Mouse (Mus musculus): ENCODE data around the gene Bcl7a. TPM values are rescaled to one million over a fixed set of nuclear protein-coding genes. Genes with fewer than 3 reads are reported as not detected.

Bcl7a gene
- polyA plus RNA-seq, 1 experiment = 28.9 TPM

DNA sequence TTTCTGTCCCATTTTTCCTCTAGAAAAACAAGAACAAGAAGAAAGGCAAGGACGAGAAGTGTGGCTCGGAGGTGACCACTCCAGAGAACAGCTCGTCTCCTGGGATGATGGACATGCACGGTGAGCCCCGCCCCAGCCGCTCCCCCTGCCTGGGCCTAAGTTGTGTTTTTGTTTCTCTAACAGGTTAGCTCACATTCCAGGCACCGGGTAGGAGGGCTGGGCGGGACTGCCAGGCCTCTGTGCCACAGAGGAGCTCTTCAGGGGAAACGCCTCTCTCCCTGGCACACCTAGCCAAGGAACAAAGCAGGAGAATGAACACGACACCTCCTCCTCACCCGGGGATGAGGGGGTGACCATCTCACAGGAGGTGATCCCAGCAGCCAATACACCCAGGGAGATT lies 12.3 kb downstream of the Bcl7a start:
- Histone ChIP-seq H3K4me3 (replicated peaks; ENCODE audit: insufficient read depth, low read depth, low read length) (no peak overlapping the region), H3K27me3 (ENCODE audit: control insufficient read depth, insufficient read depth, low read length) (no peaks in the 10 kb centered on the region), H3K4me1 (ENCODE audit: control insufficient read depth, insufficient read depth, low read length) (peaks cover 24% of the 10 kb centered on the region), H3K27ac (ENCODE audit: insufficient read depth, low read length) (no peak overlapping the region)
- TF ChIP-seq POLR2A (IDR thresholded peaks at IDR 0.05; ENCODE audit: borderline replicate concordance, insufficient read depth, low read length) (no peak), CTCF (IDR thresholded peaks at IDR 0.05; ENCODE audit: borderline replicate concordance, insufficient read depth, low read depth, low read length) (no peak)
- WGBS = 84% methylated on average over 11 of the region's 11 CpGs
- no peak for DNase-seq

DNA sequence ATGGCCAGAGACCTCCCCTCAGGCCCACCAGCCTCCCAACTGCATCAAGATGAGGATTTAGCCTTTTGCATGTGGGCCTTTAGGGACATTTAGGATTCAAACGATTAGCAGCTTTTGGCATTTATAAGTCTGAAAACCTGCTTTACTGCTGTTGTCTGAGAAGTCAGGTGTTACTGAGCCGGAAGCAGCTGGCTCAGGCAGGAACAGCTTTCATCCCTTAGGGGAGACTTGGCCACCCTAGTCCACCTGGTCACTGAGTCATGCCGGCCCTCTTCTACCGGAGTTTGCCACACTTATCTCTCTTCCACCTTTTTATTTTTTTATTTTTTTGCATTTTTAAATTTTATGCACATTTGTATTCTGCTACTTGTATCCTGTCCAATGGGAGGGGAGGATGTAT lies 13.6 kb downstream of the Bcl7a start:
- WGBS = 72% methylated on average over 4 of the region's 4 CpGs
- Histone ChIP-seq H3K4me1 (ENCODE audit: control insufficient read depth, insufficient read depth, low read length) (peaks cover 16% of the 10 kb centered on the region), H3K27me3 (ENCODE audit: control insufficient read depth, insufficient read depth, low read length) (no peaks in the 10 kb centered on the region), H3K4me3 (replicated peaks; ENCODE audit: insufficient read depth, low read depth, low read length) (no peak overlapping the region), H3K27ac (ENCODE audit: insufficient read depth, low read length) (no peak overlapping the region)
- no peak for TF ChIP-seq POLR2A (IDR thresholded peaks at IDR 0.05; ENCODE audit: borderline replicate concordance, insufficient read depth, low read length)
- TF ChIP-seq CTCF (IDR thresholded peaks at IDR 0.05; ENCODE audit: borderline replicate concordance, insufficient read depth, low read depth, low read length) = no peak
- DNase-seq = no peak

DNA sequence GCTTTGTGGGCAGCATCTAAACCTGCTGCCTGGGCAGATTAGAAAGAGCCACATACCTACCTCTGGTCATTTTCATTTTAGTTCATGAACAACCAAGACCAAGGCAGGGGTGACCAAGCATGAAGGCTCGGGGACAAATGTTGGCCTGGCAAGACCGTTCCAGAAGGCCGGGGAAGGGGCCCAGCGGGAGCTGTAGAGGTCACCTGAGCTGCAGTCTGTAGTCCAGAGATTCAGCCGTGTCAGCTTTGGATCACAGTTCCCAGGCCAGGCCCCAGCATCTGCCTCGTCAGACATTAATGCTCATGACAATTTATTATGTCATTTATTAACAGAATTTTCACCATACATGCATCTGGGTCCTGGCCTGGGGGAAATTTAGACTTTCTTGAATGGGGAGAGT lies 15.8 kb downstream of the Bcl7a start:
- DNase-seq = no peak
- H3K4me3 ChIP-seq (replicated peaks; ENCODE audit: insufficient read depth, low read depth, low read length) = no peak overlapping the region
- peaks cover 16% of the 10 kb centered on the region for H3K4me1 ChIP-seq (ENCODE audit: control insufficient read depth, insufficient read depth, low read length)
- no peak for TF ChIP-seq CTCF (IDR thresholded peaks at IDR 0.05; ENCODE audit: borderline replicate concordance, insufficient read depth, low read depth, low read length)
- TF ChIP-seq POLR2A (IDR thresholded peaks at IDR 0.05; ENCODE audit: borderline replicate concordance, insufficient read depth, low read length) = no peak
- 25% methylated on average over 6 of the region's 6 CpGs for WGBS
- H3K27me3 ChIP-seq (ENCODE audit: control insufficient read depth, insufficient read depth, low read length) = no peaks in the 10 kb centered on the region
- H3K27ac ChIP-seq (ENCODE audit: insufficient read depth, low read length) = peak overlapping the region; percentile 34; the same call in 1 of the 2 replicates

DNA sequence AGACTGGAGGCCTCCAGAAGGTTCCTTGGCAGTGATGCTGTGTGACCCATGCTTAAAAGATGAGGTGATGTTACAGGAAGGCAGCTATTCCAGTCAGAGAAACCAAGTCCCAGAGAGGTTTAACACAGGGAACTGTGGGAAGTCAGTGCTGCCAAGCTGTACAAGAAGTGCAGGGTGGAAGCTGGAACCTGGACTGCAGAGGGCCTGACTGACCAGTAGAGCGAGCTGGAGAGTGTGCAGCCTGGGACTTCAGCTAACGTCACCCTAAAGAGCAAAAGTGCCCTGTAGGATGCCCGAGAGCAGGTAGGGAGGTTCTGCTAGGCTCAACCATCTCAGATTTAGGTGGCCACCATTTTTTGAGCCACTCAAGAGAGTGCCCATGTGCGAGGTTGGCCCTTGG lies 19.3 kb downstream of the Bcl7a start:
- H3K27ac ChIP-seq (ENCODE audit: insufficient read depth, low read length) = no peak overlapping the region
- no peak for DNase-seq
- WGBS = 74% methylated on average over 4 of the region's 4 CpGs
- TF ChIP-seq CTCF (IDR thresholded peaks at IDR 0.05; ENCODE audit: borderline replicate concordance, insufficient read depth, low read depth, low read length) (peak; percentile 25; the same call in 1 of the 2 replicates), POLR2A (IDR thresholded peaks at IDR 0.05; ENCODE audit: borderline replicate concordance, insufficient read depth, low read length) (no peak)
- H3K27me3 ChIP-seq (ENCODE audit: control insufficient read depth, insufficient read depth, low read length) = no peaks in the 10 kb centered on the region
- no peak overlapping the region for H3K4me3 ChIP-seq (replicated peaks; ENCODE audit: insufficient read depth, low read depth, low read length)
- H3K4me1 ChIP-seq (ENCODE audit: control insufficient read depth, insufficient read depth, low read length) = peaks cover 21% of the 10 kb centered on the region

DNA sequence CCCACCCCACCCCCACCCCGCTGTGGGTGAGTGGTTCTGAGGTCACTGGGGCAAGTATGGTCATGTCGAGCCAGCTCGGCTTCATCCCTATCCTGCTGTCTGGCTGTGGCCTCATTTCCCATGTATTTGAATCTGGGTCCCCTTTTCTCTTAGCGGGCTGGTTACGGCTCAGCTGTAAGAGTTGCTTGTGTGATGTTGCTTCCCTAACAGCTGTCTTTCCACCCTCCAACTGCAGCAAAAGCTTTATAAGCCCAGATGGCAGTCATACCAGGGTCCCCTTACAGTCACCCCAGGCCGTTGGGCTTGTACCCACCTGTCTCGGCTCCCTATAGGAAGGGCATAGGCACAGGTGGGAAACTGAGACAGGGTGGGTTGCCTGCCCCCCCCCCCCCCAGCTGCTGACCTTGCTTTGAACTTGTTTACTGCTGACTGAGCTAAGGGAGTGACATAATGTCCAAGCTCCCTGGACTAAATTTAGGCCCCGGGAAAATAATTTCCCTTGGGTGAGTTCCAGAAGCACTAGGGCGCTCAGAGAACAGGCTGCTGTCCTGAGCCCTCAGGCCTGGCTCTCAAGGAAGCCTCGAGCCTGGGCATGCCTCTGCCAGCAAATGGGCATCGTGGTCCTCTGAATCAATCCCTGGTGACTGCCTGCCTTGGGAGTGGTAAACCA lies 20.8 kb downstream of the Bcl7a start:
- H3K4me3 ChIP-seq (replicated peaks; ENCODE audit: insufficient read depth, low read depth, low read length) = no peak overlapping the region
- no peaks in the 10 kb centered on the region for H3K27me3 ChIP-seq (ENCODE audit: control insufficient read depth, insufficient read depth, low read length)
- peak overlapping the region; percentile 79 for H3K27ac ChIP-seq (ENCODE audit: insufficient read depth, low read length)
- TF ChIP-seq CTCF (IDR thresholded peaks at IDR 0.05; ENCODE audit: borderline replicate concordance, insufficient read depth, low read depth, low read length) = no peak
- TF ChIP-seq POLR2A (IDR thresholded peaks at IDR 0.05; ENCODE audit: borderline replicate concordance, insufficient read depth, low read length) = no peak
- WGBS = 26% methylated on average over 11 of the region's 11 CpGs
- peak; percentile 63 to 88 for DNase-seq
- peaks cover 15% of the 10 kb centered on the region for H3K4me1 ChIP-seq (ENCODE audit: control insufficient read depth, insufficient read depth, low read length)

DNA sequence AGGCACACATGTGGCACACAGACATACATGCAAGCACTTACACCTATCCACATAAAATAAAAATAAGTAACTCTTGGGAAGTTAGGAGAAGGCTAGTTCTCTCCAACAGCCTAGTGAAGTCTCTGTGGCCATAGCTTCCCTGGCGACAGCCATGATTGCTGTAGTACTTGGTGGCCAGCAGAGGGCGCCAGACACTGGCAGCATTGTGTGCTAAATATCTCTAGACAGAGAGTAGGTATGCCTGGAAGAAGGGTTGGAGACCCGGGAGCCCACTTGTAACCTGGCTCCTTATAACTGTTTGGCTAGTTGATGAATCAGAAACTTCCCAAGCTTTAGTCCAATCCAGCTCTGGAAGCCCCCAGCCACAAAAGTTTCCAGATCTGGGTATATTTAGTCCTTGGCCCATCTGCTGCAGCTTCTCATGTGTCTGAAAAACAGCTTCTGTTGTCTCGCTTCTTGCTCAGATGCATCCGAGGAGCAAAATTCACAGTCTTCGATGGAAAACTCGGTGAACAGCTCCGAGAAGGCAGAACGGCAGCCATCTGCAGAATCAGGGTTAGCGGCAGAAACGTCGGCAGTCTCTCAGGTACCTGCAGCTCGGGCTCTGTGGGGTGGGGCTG lies 25.3 kb downstream of the Bcl7a start:
- WGBS = 73% methylated on average over 13 of the region's 13 CpGs
- peak in 1 of 2 experiments; percentile 36 for DNase-seq
- Histone ChIP-seq H3K27ac (ENCODE audit: insufficient read depth, low read length) (no peak overlapping the region), H3K4me1 (ENCODE audit: control insufficient read depth, insufficient read depth, low read length) (peaks cover 9% of the 10 kb centered on the region), H3K27me3 (ENCODE audit: control insufficient read depth, insufficient read depth, low read length) (no peaks in the 10 kb centered on the region), H3K4me3 (replicated peaks; ENCODE audit: insufficient read depth, low read depth, low read length) (no peak overlapping the region)
- TF ChIP-seq CTCF (IDR thresholded peaks at IDR 0.05; ENCODE audit: borderline replicate concordance, insufficient read depth, low read depth, low read length) = peak; percentile 86
- no peak for TF ChIP-seq POLR2A (IDR thresholded peaks at IDR 0.05; ENCODE audit: borderline replicate concordance, insufficient read depth, low read length)

DNA sequence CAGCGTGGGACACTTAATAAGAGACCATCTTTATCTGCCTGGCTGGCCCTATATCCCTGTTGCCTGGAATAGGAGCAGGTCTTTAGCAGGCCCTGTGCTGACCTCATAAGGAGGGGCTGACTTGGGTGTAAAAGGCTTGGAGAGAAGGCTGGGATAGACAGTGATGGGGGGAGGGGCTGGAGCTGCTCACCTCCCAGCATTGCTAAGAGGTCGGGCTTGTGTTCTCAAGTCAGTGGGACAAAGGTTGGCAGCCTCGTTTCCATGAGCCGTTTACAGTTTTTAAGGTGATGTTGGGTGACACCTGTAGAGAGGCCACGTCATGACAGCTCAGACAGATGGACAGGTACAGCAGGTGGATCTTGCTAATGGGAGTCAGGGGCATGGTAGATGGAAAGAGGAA lies 26.4 kb downstream of the Bcl7a start:
- Histone ChIP-seq H3K27me3 (ENCODE audit: control insufficient read depth, insufficient read depth, low read length) (no peaks in the 10 kb centered on the region), H3K27ac (ENCODE audit: insufficient read depth, low read length) (no peak overlapping the region), H3K4me3 (replicated peaks; ENCODE audit: insufficient read depth, low read depth, low read length) (no peak overlapping the region), H3K4me1 (ENCODE audit: control insufficient read depth, insufficient read depth, low read length) (no peaks in the 10 kb centered on the region)
- TF ChIP-seq CTCF (IDR thresholded peaks at IDR 0.05; ENCODE audit: borderline replicate concordance, insufficient read depth, low read depth, low read length) (no peak), POLR2A (IDR thresholded peaks at IDR 0.05; ENCODE audit: borderline replicate concordance, insufficient read depth, low read length) (no peak)
- 89% methylated on average over 5 of the region's 5 CpGs for WGBS
- DNase-seq = no peak

DNA sequence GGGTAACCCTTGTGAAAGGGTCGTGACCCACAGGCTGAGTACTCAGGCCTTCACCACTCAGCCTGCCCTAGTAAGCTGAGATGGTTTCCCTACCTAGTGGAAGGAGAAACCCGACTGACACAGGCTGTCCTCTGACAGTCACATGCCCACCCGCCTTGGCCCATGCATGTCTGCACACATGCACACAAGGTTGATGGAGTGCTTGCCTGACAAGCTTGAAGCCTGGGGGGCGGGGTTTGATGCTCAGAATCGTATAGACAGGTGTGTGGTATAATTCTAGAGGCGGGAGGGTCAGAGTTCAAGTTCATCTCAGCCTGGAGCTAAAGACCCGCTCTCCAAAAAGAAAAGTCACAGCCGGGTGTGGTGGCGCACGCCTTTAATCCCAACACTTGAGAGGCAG lies 31.6 kb downstream of the Bcl7a start:
- Histone ChIP-seq H3K27ac (ENCODE audit: insufficient read depth, low read length) (no peak overlapping the region), H3K4me3 (replicated peaks; ENCODE audit: insufficient read depth, low read depth, low read length) (no peak overlapping the region), H3K27me3 (ENCODE audit: control insufficient read depth, insufficient read depth, low read length) (no peaks in the 10 kb centered on the region), H3K4me1 (ENCODE audit: control insufficient read depth, insufficient read depth, low read length) (peaks cover 3% of the 10 kb centered on the region; the same call in 1 of the 2 replicates)
- TF ChIP-seq CTCF (IDR thresholded peaks at IDR 0.05; ENCODE audit: borderline replicate concordance, insufficient read depth, low read depth, low read length) = no peak
- no peak for TF ChIP-seq POLR2A (IDR thresholded peaks at IDR 0.05; ENCODE audit: borderline replicate concordance, insufficient read depth, low read length)
- DNase-seq = no peak
- 89% methylated on average over 10 of the region's 10 CpGs for WGBS

Data from cerebellum, adult 2 months (tissue).